Mouse (Mus musculus) cortical plate, adult 2 months (tissue): ENCODE data around the gene Rccd1.
"Not testable (repeated sequence)": the region's sequence is repeated elsewhere in the genome, so short reads cannot be mapped to it uniquely, and the experiment has no call there.

Experiments used
- CTCF ChIP-seq: fragments of 200-500 bp; IDR thresholded peaks from 2 replicates; pipeline ENCODE4 v1.5.1; 2011; ENCODE audit warnings: mild to moderate bottlenecking, control low read depth, low read length; ENCODE audit not compliant: insufficient read depth; ENCODE audit errors: extremely low read depth
- POLR2A ChIP-seq: fragments of 200-500 bp; IDR thresholded peaks from 2 replicates; pipeline ENCODE4 v1.6.1; 2011; ENCODE audit warnings: mild to moderate bottlenecking, low read length, control low read depth; ENCODE audit not compliant: insufficient read depth; ENCODE audit errors: extremely low read depth

GRCm38 (mm10) chr7:80324816-80325119 is 514 bp upstream of the Rccd1 start:
- not testable (repeated sequence) for TF ChIP-seq CTCF, POLR2A
